10 mouse cellular contexts compared by ENCODE assay signal in the genomic region with DNA sequence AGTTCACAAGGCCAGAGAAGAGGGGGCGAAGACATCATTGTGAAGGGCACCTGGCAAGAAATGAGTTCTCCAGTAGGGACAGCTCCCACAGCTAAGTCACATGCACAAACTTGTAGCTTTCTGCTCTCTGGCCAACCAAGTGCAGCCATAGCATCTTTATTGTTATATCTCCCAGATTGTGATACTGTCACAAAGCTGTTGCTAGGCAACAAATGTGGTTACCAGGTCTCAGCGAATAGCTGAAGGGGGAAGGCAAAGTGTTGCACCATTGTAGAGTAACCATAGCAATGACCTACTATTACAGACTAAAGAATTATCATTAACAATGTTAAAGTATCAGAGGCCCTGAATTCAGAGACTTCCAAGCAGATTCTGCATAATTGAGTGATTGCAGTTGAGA. TPM values are rescaled to one million over a fixed set of nuclear protein-coding genes. Genes with fewer than 3 reads are reported as not detected.
DNase-seq lines count a peak whose midpoint lies in the region; ATAC-seq and TF ChIP-seq lines count a peak whose summit lies in the region.
"Had no signal": no experiment of that assay in that cellular context is flagged by ENCODE, and none has a peak within 500 bp of the region (broad histone marks: within the 10 kb centered on the region; RNA-seq: fewer than 3 reads in every experiment).

No protein-coding gene starts in this region.

- DNase-seq in embryonic facial prominence, embryonic 14.5 days (ENCODE audit: low spot score) = peak; percentile 50
- DNase-seq in embryonic facial prominence, embryonic 10.5 days (ENCODE audit: low spot score) = no peak
- DNase-seq in embryo, embryonic 11 days = peak; percentile 81
- peak; percentile 12 for DNase-seq in naive thymus-derived CD4-positive, alpha-beta T cell, adult 2 months (ENCODE audit: low read depth)
- DNase-seq in spleen, adult 12 weeks (ENCODE audit: low spot score) = no peak
- no peak for DNase-seq in cerebellum, adult 2 months

- no peaks in the 10 kb centered on the region for H3K36me3 ChIP-seq in embryonic facial prominence, embryonic 14.5 days (ENCODE audit: control insufficient read depth, insufficient read depth, low read length)
- no peaks in the 10 kb centered on the region for H3K36me3 ChIP-seq in embryonic facial prominence, embryonic 10.5 days (replicated peaks)
- H3K36me3 ChIP-seq in hindbrain, embryonic 15.5 days = no peaks in the 10 kb centered on the region
- H3K36me3 ChIP-seq in kidney, embryonic 16.5 days (ENCODE audit: insufficient read depth, low read length) = no peaks in the 10 kb centered on the region

- no peak overlapping the region for H3K27ac ChIP-seq in embryonic facial prominence, embryonic 14.5 days (replicated peaks; ENCODE audit: low read depth, low read length)
- H3K27ac ChIP-seq in embryonic facial prominence, embryonic 10.5 days (replicated peaks) = no peak overlapping the region
- H3K27ac ChIP-seq in hindbrain, embryonic 15.5 days (replicated peaks) = no peak overlapping the region
- no peak overlapping the region for H3K27ac ChIP-seq in kidney, embryonic 16.5 days (ENCODE audit: low read length)
- no peak overlapping the region for H3K27ac ChIP-seq in cerebellum, adult 2 months (ENCODE audit: insufficient read depth, low read length)
- H3K27ac ChIP-seq: kidney, postnatal 0 days had no signal

- H3K4me1 ChIP-seq in embryonic facial prominence, embryonic 14.5 days (ENCODE audit: control insufficient read depth, insufficient read depth, low read length) = no peaks in the 10 kb centered on the region
- H3K4me1 ChIP-seq in embryonic facial prominence, embryonic 10.5 days = no peaks in the 10 kb centered on the region; the same call in 1 of the 2 replicates
- H3K4me1 ChIP-seq in hindbrain, embryonic 15.5 days (replicated peaks) = peaks cover 12% of the 10 kb centered on the region; the same call in 1 of the 2 replicates
- H3K4me1 ChIP-seq in kidney, embryonic 16.5 days (ENCODE audit: insufficient read depth, low read length) = peaks cover 9% of the 10 kb centered on the region; the same call in 1 of the 2 replicates
- H3K4me1 ChIP-seq in cerebellum, adult 2 months (ENCODE audit: control insufficient read depth, insufficient read depth, low read length) = no peaks in the 10 kb centered on the region

- 65% methylated on average over 2 of the region's 2 CpGs for WGBS in embryonic facial prominence, embryonic 14.5 days
- WGBS in embryonic facial prominence, embryonic 10.5 days = 51% methylated on average over 2 of the region's 2 CpGs
- WGBS in hindbrain, embryonic 15.5 days = 24% methylated on average over 2 of the region's 2 CpGs
- 46% methylated on average over 2 of the region's 2 CpGs for WGBS in kidney, embryonic 16.5 days
- 44% methylated on average over 2 of the region's 2 CpGs for WGBS in cerebellum, adult 2 months

- no peaks in the 10 kb centered on the region for H3K9me3 ChIP-seq in embryonic facial prominence, embryonic 14.5 days (ENCODE audit: control insufficient read depth, low read length)
- no peaks in the 10 kb centered on the region for H3K9me3 ChIP-seq in embryonic facial prominence, embryonic 10.5 days
- H3K9me3 ChIP-seq in hindbrain, embryonic 15.5 days = no peaks in the 10 kb centered on the region
- no peaks in the 10 kb centered on the region for H3K9me3 ChIP-seq in kidney, embryonic 16.5 days (ENCODE audit: low read length)

- H3K4me3 ChIP-seq in embryonic facial prominence, embryonic 14.5 days (ENCODE audit: low read depth, low read length) = no peak overlapping the region
- H3K4me3 ChIP-seq in embryonic facial prominence, embryonic 10.5 days = no peak overlapping the region
- no peak overlapping the region for H3K4me3 ChIP-seq in hindbrain, embryonic 15.5 days
- no peak overlapping the region for H3K4me3 ChIP-seq in kidney, embryonic 16.5 days (ENCODE audit: low read length)
- H3K4me3 ChIP-seq in cerebellum, adult 2 months (replicated peaks; ENCODE audit: insufficient read depth, low read depth, low read length) = no peak overlapping the region
- H3K4me3 ChIP-seq: erythroblast, embryonic 14.5 days had no signal

- H3K9ac ChIP-seq in embryonic facial prominence, embryonic 14.5 days (ENCODE audit: low read depth, low read length) = no peak overlapping the region
- H3K9ac ChIP-seq in hindbrain, embryonic 15.5 days = no peak overlapping the region
- H3K9ac ChIP-seq in kidney, embryonic 16.5 days (replicated peaks; ENCODE audit: low read length) = no peak overlapping the region

- H3K4me2 ChIP-seq in embryonic facial prominence, embryonic 14.5 days (ENCODE audit: low read depth, low read length) = no peak overlapping the region
- no peak overlapping the region for H3K4me2 ChIP-seq in hindbrain, embryonic 15.5 days
- no peak overlapping the region for H3K4me2 ChIP-seq in kidney, embryonic 16.5 days (replicated peaks; ENCODE audit: low read depth, low read length)

- peaks cover 23% of the 10 kb centered on the region for H3K27me3 ChIP-seq in embryonic facial prominence, embryonic 14.5 days (replicated peaks; ENCODE audit: control insufficient read depth, insufficient read depth, low read length)
- peaks cover 32% of the 10 kb centered on the region for H3K27me3 ChIP-seq in embryonic facial prominence, embryonic 10.5 days (replicated peaks; ENCODE audit: low read depth, poor library complexity, severe bottlenecking)
- H3K27me3 ChIP-seq in hindbrain, embryonic 15.5 days = peaks cover 9% of the 10 kb centered on the region; the same call in 1 of the 2 replicates
- H3K27me3 ChIP-seq in kidney, embryonic 16.5 days (ENCODE audit: insufficient read depth, low read length) = peaks cover 19% of the 10 kb centered on the region
- no peaks in the 10 kb centered on the region for H3K27me3 ChIP-seq in cerebellum, adult 2 months (ENCODE audit: control insufficient read depth, insufficient read depth, low read length)

- ATAC-seq in embryonic facial prominence, embryonic 14.5 days (ENCODE audit: low read depth) = no peak
- peak; percentile 68 for ATAC-seq in hindbrain, embryonic 15.5 days (ENCODE audit: low FRiP score, low read depth)
- no peak for ATAC-seq in kidney, embryonic 16.5 days (ENCODE audit: low FRiP score, low TSS enrichment)

- TF ChIP-seq CTCF in cerebellum, adult 2 months (IDR thresholded peaks at IDR 0.05; ENCODE audit: borderline replicate concordance, insufficient read depth, low read depth, low read length) = no peak

- TF ChIP-seq POLR2A in cerebellum, adult 2 months (IDR thresholded peaks at IDR 0.05; ENCODE audit: borderline replicate concordance, insufficient read depth, low read length) = no peak

RNA-seq across cellular contexts. Expression of a gene that starts 37.4 kb away (rescaled TPM):
- polyA plus RNA-seq in embryonic facial prominence, embryonic 14.5 days (2014; fragmentation: Nextera tagmentation; extraction: Ambion mirVana) = 17.9 and 19.4 TPM in 2 replicates
- 54.4 and 58.6 TPM in 2 replicates for polyA plus RNA-seq in embryonic facial prominence, embryonic 10.5 days (2016; fragmentation: Nextera tagmentation; extraction: Ambion mirVana)
- polyA plus RNA-seq in hindbrain, embryonic 15.5 days (2015; fragmentation: Nextera tagmentation; extraction: Ambion mirVana) = 51.8 and 57.4 TPM in 2 replicates
- polyA plus RNA-seq in kidney, embryonic 16.5 days (2015; fragmentation: Nextera tagmentation; extraction: Ambion mirVana) = 12.3 and 15.5 TPM in 2 replicates
- polyA plus RNA-seq in cerebellum, adult 2 months (2012; rRNA removed) = 71.3 and 84.5 TPM in 2 replicates
- polyA plus RNA-seq: erythroblast, embryonic 14.5 days had no signal

Comparison
In these comparisons a context has a peak if more than half of its experiments do, and no peak if none do; other contexts are left out.
1. DNase-seq: peak in embryonic facial prominence, embryonic 14.5 days (single experiment), embryo, embryonic 11 days (single experiment) and naive thymus-derived CD4-positive, alpha-beta T cell, adult 2 months (single experiment); none in embryonic facial prominence, embryonic 10.5 days (single experiment), spleen, adult 12 weeks (single experiment) and cerebellum, adult 2 months (0 of 2).